Mouse (Mus musculus) lung, embryonic 16.5 days (tissue): ENCODE data around the gene Wnk4. TPM values are rescaled to one million over a fixed set of nuclear protein-coding genes. Genes with fewer than 3 reads are reported as not detected.

ENCODE experiments used
- ATAC-seq: fragments of 200-750 bp; cut with Nextera tagmentation; 2 replicates; pipeline ENCODE4 v1.8.0; 2017; ENCODE audit warnings: low read depth, mild to moderate bottlenecking, moderate library complexity
- H3K27ac ChIP-seq: fragments of 300-500 bp; sonication (generic); 2 replicates; pipeline ENCODE4 v1.5.1; 2014; ENCODE audit warnings: mild to moderate bottlenecking, control low read depth, low read length
- H3K27me3 ChIP-seq: fragments of 300-500 bp; sonication (generic); 2 replicates; pipeline ENCODE4 v1.6.1; 2014; ENCODE audit warnings: low read depth, low read length, mixed read lengths; ENCODE audit not compliant: control insufficient read depth, insufficient read depth
- H3K36me3 ChIP-seq: fragments of 300-500 bp; sonication (generic); 2 replicates; pipeline ENCODE4 v1.6.1; 2014; ENCODE audit warnings: low read length; ENCODE audit not compliant: control insufficient read depth, insufficient read depth
- H3K4me1 ChIP-seq: fragments of 300-500 bp; sonication (generic); replicated peaks from 2 replicates; pipeline ENCODE4 v1.6.1; 2014; ENCODE audit warnings: low read length, mixed read lengths; ENCODE audit not compliant: control insufficient read depth, insufficient read depth
- H3K4me2 ChIP-seq: fragments of 300-500 bp; sonication (generic); 2 replicates; pipeline ENCODE4 v1.6.1; 2014; ENCODE audit warnings: low read depth, low read length, control low read depth
- H3K4me3 ChIP-seq: fragments of 300-500 bp; sonication (generic); 2 replicates; pipeline ENCODE4 v1.5.1; 2014; ENCODE audit warnings: mild to moderate bottlenecking, low read length, control low read depth
- H3K9ac ChIP-seq: fragments of 300-500 bp; sonication (generic); 2 replicates; pipeline ENCODE4 v1.6.1; 2014; ENCODE audit warnings: low read length, control low read depth
- H3K9me3 ChIP-seq: fragments of 300-500 bp; sonication (generic); 2 replicates; pipeline ENCODE4 v1.6.1; 2016; ENCODE audit warnings: low read length; ENCODE audit not compliant: control insufficient read depth
- WGBS: fragments of 180-500 bp; shearing (Covaris S2); extraction: QIAGEN DNeasy Blood & Tissue Kit; methylation state at CpG from one replicate; pipeline ENCODE4 v1.1.7; 2014; 5-methylcytosine and 5-hydroxymethylcytosine counted together
- polyA plus RNA-seq: library from polyadenylated mRNA; unstranded; fragments of >200 nt; fragmentation: Nextera tagmentation; extraction: Ambion mirVana; gene quantifications from 2 replicates; pipeline ENCODE4 v1.2.1, GENCODE M21; 2015

Gene Wnk4
- polyA plus RNA-seq, 1 experiment from 2014 or later, result 5.8 TPM

GRCm38 (mm10) chr11:101235429-101235828, 24.9 kb upstream of the Wnk4 start:
- Histone ChIP-seq H3K27me3 (no peaks in the 10 kb centered on the region), H3K4me3 (no peak overlapping the region), H3K4me1 (peaks cover 22% of the 10 kb centered on the region), H3K9me3 (no peaks in the 10 kb centered on the region), H3K9ac (no peak overlapping the region), H3K27ac (no peak overlapping the region), H3K4me2 (no peak overlapping the region), H3K36me3 (no peaks in the 10 kb centered on the region)
- ATAC-seq, result no peak

- ATAC-seq, result no peak
- Histone ChIP-seq H3K4me3 (no peak overlapping the region), H3K27me3 (no peaks in the 10 kb centered on the region), H3K36me3 (no peaks in the 10 kb centered on the region), H3K27ac (no peak overlapping the region), H3K9me3 (no peaks in the 10 kb centered on the region), H3K4me2 (no peak overlapping the region), H3K4me1 (peaks cover 10% of the 10 kb centered on the region), H3K9ac (no peak overlapping the region)
- 92% methylated on average over 5 of the region's 5 CpGs for WGBS
Measured at GRCm38 (mm10) chr11:101236782-101237181, 23.6 kb upstream of the Wnk4 start.

GRCm38 (mm10) chr11:101238071-101238647, 22.2 kb upstream of the Wnk4 start:
- peak; percentile 78 for ATAC-seq
- no peak overlapping the region for H3K4me3 ChIP-seq
- no peak overlapping the region for H3K4me2 ChIP-seq
- peak overlapping the region; percentile 80 for H3K27ac ChIP-seq
- H3K9ac ChIP-seq, result 0 out of 2 replicates have a peak overlapping the region, but pooled peaks have one; percentile 14
- WGBS, result 24% methylated on average over 5 of the region's 5 CpGs
- H3K36me3 ChIP-seq, result no peaks in the 10 kb centered on the region
- H3K27me3 ChIP-seq, result no peaks in the 10 kb centered on the region
- no peaks in the 10 kb centered on the region for H3K9me3 ChIP-seq
- peaks cover 7% of the 10 kb centered on the region for H3K4me1 ChIP-seq

GRCm38 (mm10) chr11:101245071-101245470, 15.3 kb upstream of the Wnk4 start:
- H3K4me2 ChIP-seq, result peak overlapping the region; percentile 91
- H3K9ac ChIP-seq, result no peak overlapping the region
- H3K27me3 ChIP-seq, result peaks cover 5% of the 10 kb centered on the region; the same call in 1 of the 2 replicates
- WGBS, result 38% methylated on average over 4 of the region's 4 CpGs
- no peak overlapping the region for H3K4me3 ChIP-seq
- no peaks in the 10 kb centered on the region for H3K36me3 ChIP-seq
- peak overlapping the region; percentile 90 for H3K27ac ChIP-seq
- no peak for ATAC-seq
- peaks cover 7% of the 10 kb centered on the region; the same call in 1 of the 2 replicates for H3K4me1 ChIP-seq
- no peaks in the 10 kb centered on the region for H3K9me3 ChIP-seq

- H3K9me3 ChIP-seq, result no peaks in the 10 kb centered on the region
- H3K9ac ChIP-seq, result peak within 1 kb of the TSS; percentile 84
- H3K27me3 ChIP-seq, result peaks cover 5% of the 10 kb centered on the region; the same call in 1 of the 2 replicates
Measured at GRCm38 (mm10) chr11:101245855-101246701, 14.3 kb upstream of the Wnk4 start, which contains the start of gene Ramp2. Gene Ramp2, plus strand, starts transcription at chr11:101246028.

GRCm38 (mm10) chr11:101246702-101247012, 13.7 kb upstream of the Wnk4 start:
- peaks cover 5% of the 10 kb centered on the region; the same call in 1 of the 2 replicates for H3K27me3 ChIP-seq
- peak overlapping the region; percentile 90 for H3K27ac ChIP-seq
- ATAC-seq, result no peak; the same call in none of the 2 replicates
- H3K4me2 ChIP-seq, result peak overlapping the region; percentile 91
- H3K9ac ChIP-seq, result peak overlapping the region; percentile 84
- no peaks in the 10 kb centered on the region for H3K9me3 ChIP-seq
- no peaks in the 10 kb centered on the region for H3K36me3 ChIP-seq
- H3K4me3 ChIP-seq, result peak overlapping the region; percentile 75
- peaks cover 7% of the 10 kb centered on the region; the same call in 1 of the 2 replicates for H3K4me1 ChIP-seq
- 7% methylated on average over 7 of the region's 7 CpGs for WGBS

More at GRCm38 (mm10) chr11:101245855-101246701, 14.3 kb upstream of the Wnk4 start, which contains the start of gene Ramp2:
- H3K4me3 ChIP-seq, result peak within 1 kb of the TSS; percentile 75
- H3K4me2 ChIP-seq, result peak within 1 kb of the TSS; percentile 91
- peak; percentile 89 for ATAC-seq
- WGBS, result 0% methylated on average over 46 of the region's 63 CpGs
- peaks cover 7% of the 10 kb centered on the region; the same call in 1 of the 2 replicates for H3K4me1 ChIP-seq
- H3K36me3 ChIP-seq, result no peaks in the 10 kb centered on the region
- H3K27ac ChIP-seq, result peak within 1 kb of the TSS; percentile 90

GRCm38 (mm10) chr11:101247521-101248030, 12.8 kb upstream of the Wnk4 start:
- 73% methylated on average over 6 of the region's 6 CpGs for WGBS
- Histone ChIP-seq H3K9me3 (no peaks in the 10 kb centered on the region), H3K4me2 (peak overlapping the region; percentile 91), H3K9ac (peak overlapping the region; percentile 84), H3K36me3 (no peaks in the 10 kb centered on the region), H3K27ac (peak overlapping the region; percentile 90), H3K4me3 (peak overlapping the region; percentile 75), H3K27me3 (peaks cover 5% of the 10 kb centered on the region; the same call in 1 of the 2 replicates), H3K4me1 (peaks cover 9% of the 10 kb centered on the region; the same call in 1 of the 2 replicates)
- ATAC-seq, result no peak

GRCm38 (mm10) chr11:101248258-101248994, 11.9 kb upstream of the Wnk4 start:
- peak; percentile 52 for ATAC-seq

More at GRCm38 (mm10) chr11:101248258-101248994, 11.9 kb upstream of the Wnk4 start:
- Histone ChIP-seq H3K4me1 (peaks cover 13% of the 10 kb centered on the region; the same call in 1 of the 2 replicates), H3K4me2 (peak overlapping the region; percentile 91), H3K9me3 (no peaks in the 10 kb centered on the region), H3K36me3 (no peaks in the 10 kb centered on the region), H3K9ac (peak overlapping the region; percentile 8; the same call in 1 of the 2 replicates), H3K27ac (peak overlapping the region; percentile 90), H3K27me3 (peaks cover 5% of the 10 kb centered on the region; the same call in 1 of the 2 replicates), H3K4me3 (no peak overlapping the region; the same call in 1 of the 2 replicates)
- 24% methylated on average over 14 of the region's 14 CpGs for WGBS
